Mouse (Mus musculus): Measurements from ENCODE around the gene Mettl6.

Gene Mettl6

DNA sequence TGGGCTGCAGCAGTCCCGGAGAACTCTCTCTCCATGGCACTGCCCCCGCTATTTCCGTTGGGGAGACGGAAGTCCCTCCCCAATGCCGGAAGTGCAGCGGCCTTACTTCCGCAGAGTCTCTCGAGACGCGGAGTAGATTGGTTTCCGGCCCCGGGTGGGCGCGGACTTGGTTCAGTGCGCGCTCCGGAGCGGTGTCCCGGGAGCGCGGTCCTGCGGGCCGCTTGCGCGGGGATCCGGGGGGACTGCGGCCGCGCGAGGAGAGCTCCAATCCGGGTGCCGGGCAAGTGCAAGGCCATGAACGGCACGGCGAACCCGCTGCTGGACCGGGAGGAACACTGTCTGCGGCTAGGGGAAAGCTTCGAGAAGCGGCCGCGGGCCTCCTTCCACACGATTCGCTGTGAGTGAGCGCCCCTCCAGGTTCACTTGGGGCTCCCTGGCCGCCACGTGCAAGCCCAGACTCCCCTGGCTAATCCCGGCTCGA lies at the start of gene Mettl6:
Gene Mettl6, minus strand, starts transcription at position 66 of the 481 bp plus-strand sequence.
- DNase-seq = peak; percentile 91

GRCm38 (mm10) chr14:31543885-31544442 lies 49.1 kb upstream of the Mettl6 start:
- DNase-seq = no peak

- DNase-seq = peak; percentile 35
Measured at GRCm38 (mm10) chr14:31537298-31537697, 42.5 kb upstream of the Mettl6 start.

GRCm38 (mm10) chr14:31532656-31533055 lies 37.8 kb upstream of the Mettl6 start:
- DNase-seq = peak; percentile 75

GRCm38 (mm10) chr14:31531506-31532148 lies 36.8 kb upstream of the Mettl6 start:
- peak; percentile 48 for DNase-seq

- peak; percentile 75 for DNase-seq
Measured at GRCm38 (mm10) chr14:31530847-31531246, 36.0 kb upstream of the Mettl6 start.

GRCm38 (mm10) chr14:31525040-31525810 lies 30.4 kb upstream of the Mettl6 start:
- no peak for DNase-seq

DNA sequence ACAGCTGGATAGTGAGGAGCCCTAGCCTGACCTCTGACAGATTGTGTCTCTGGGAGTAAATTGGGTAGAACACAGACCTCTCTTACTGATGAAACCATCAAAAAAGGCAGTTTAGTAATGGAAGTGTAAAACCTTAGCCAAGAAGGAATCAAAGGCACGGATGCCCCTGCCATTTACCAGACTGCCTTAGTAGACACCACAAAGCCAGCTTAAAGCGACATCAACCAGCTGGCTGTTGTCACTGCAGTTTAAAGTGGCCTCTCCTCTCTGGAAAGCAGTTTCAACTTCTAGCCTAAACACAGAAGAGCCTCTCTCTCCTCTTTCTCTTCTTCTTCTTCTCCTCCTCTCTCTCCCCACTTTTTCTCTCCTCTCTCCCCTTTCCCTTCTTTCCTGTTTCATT lies 26.5 kb upstream of the Mettl6 start:
- no peak for DNase-seq

GRCm38 (mm10) chr14:31519165-31519564 lies 24.3 kb upstream of the Mettl6 start:
- peak; percentile 69 for DNase-seq

GRCm38 (mm10) chr14:31515895-31516294 lies 21.1 kb upstream of the Mettl6 start:
- no peak for DNase-seq

DNA sequence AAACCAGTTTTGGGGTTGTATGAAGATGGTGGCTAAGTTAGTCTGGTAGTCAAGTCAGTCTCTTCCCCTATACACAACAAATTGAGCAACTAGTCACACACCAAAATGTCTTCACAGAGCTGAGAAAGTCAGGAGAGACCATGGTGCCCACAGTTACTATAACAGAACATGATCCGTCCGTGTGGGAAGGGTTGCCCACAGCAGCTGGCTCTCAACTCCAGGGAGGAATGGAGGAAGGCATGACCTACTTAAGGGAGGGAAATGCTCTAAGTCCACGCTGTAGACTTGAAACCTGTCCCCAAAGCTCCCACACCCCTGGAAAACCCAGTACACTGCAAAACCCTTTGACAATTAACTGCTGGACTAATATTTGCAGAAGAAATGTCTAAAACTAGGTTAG lies 15.5 kb upstream of the Mettl6 start:
- no peak for DNase-seq

- no peak for DNase-seq
Measured at GRCm38 (mm10) chr14:31509911-31510310, 15.1 kb upstream of the Mettl6 start.

DNA sequence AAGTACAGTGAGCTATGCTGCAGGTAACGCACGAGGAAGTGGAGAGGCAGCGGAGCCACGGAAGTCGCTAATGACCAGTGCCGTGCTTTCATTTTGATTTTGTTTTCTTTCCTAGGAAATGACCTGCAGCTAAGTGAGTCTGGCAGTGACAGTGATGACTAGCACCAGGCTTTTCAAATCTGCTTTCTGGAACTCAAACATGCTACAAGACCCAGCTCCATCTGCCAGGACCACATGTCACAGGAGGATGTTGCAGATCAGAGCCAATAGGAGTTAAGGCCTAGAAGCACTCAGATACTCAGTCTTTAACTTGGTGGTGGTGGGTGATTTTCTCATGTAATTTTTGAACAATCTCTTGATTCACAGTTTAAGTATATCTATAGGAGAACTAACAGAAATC lies 11.6 kb upstream of the Mettl6 start:
- no peak for DNase-seq

DNA sequence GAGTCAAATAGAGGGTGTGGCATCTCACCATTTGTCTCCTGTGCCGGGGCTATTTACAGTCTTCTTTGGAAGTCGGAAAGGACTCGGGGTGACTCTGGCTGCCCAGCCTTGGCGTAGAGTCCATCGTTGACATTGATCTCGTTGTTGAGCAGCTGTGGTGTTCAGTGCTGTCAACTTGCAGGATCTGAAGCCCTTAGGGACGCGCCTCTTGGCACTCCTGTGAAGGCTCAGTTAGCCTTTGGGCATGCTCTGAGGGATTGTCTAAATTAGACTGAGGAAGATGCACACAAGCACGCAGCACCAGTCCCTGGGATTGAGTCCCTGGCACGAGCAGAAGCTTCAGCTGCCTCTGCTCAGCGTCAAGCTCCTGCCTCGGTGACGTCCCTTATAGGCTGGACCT lies 8.6 kb upstream of the Mettl6 start:
- no peak for DNase-seq

GRCm38 (mm10) chr14:31499526-31499925 lies 4.7 kb upstream of the Mettl6 start:
- no peak for DNase-seq

GRCm38 (mm10) chr14:31496241-31496646 lies 1.4 kb upstream of the Mettl6 start:
- no peak for DNase-seq

DNA sequence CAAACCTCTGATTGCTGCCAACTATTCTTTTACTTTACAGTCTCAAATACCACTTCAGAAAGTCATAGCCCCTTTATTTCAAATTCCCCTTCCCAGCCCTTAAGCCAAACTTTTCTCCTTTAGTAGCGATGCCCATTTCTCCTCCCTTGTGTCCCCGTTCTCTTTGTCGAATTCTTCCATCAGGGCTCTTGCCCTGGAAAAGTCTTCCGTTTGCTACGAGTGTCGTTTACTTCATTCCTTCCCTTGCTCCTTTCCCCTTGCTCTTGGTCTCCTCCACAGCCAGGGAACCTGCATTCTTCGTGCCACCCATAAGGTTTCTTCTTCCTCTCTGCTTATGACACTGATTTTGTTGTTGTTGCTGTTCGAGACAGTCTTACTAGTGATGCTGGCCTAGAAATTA lies 698 bp upstream of the Mettl6 start:
- no peak for DNase-seq

- no peak for DNase-seq
Measured at GRCm38 (mm10) chr14:31494349-31494974, 378 bp downstream of the Mettl6 start, which contains the start of gene Eaf1. TSS of gene Eaf1 (plus strand) at chr14:31494399.

DNA sequence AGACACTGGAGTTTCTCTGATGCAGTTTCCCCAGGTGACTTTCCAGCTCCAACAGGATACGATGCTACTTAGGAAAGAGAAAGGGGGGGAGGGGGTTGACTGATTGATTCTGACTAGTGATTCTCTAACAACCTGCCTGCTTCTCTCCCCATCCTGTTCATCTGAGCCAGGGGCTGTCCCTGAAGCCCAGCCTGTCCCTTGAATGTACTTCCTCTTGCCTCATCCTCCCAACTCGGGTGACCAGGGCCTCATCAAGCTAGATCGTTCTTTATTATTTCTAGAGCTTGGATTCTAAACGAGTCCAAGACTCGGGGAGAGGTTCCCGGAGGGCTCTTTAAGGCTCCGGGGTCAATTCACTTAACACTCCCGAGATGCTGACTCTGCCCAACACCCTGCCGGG lies 939 bp downstream of the Mettl6 start:
- no peak for DNase-seq

- DNase-seq = no peak
Measured at GRCm38 (mm10) chr14:31488055-31488454, 6.8 kb downstream of the Mettl6 start.

DNA sequence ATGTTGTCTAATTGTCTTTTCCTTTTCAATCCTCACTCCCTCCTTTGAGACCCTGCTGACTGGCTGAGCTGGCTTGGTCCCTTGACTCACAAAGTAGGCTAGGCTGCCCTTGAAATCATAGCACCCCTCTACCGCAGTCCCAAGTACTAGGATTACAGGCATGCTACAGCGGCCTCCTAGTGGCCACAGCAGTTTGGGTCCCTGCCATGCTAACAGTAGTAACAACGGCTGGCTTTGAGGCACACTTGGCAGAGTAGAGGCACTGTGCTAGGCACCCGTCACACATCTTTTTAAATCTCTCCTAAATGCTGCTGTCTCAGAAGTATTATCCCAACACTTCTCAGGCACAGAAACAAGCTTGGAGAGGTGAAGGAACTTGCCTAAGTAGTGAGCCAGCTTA lies 8.4 kb downstream of the Mettl6 start:
- DNase-seq = no peak

DNA sequence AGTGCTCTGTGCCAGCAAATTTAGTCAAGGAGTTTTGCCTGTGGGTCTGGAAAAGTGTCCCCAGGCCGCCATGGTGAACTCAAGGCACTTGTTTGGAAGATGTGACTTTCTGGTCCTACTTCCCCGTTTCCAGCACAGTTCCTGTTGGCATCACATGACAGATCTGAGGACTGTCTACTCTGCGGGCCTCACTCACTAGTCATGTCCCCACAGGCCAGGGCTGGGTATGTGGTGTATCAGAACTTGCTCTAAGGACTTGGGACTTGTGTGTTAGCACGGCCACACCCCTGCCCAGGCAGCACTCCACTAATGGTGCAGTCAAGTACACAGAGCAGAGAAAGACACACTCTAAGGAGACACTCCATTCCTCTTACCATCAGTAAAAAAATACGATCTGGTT lies 12.4 kb downstream of the Mettl6 start:
- no peak for DNase-seq

GRCm38 (mm10) chr14:31473297-31473696 lies 21.5 kb downstream of the Mettl6 start:
- no peak for DNase-seq
